Mouse (Mus musculus) limb, embryonic 13.5 days (tissue): ENCODE measurements around the gene Syngr1. TPM values are rescaled to one million over a fixed set of nuclear protein-coding genes. Genes with fewer than 3 reads are reported as not detected.
A peak's percentile ranks its signal among the peaks of the same experiment; 100 is the strongest.
"Not testable (repeated sequence)": the region's sequence is repeated elsewhere in the genome, so short reads cannot be mapped to it uniquely, and the experiment has no call there.

ENCODE experiments used
- ATAC-seq: fragments of 200-750 bp; cut with Nextera tagmentation; 2 replicates; pipeline ENCODE4 v1.8.0; 2017; ENCODE audit warnings: low read depth, moderate number of reproducible peaks, moderate TSS enrichment; ENCODE audit not compliant: low FRiP score
- H3K27ac ChIP-seq: fragments of 300-500 bp; sonication (generic); 2 replicates; pipeline ENCODE4 v1.5.1; 2015; ENCODE audit warnings: inconsistent platforms, mild to moderate bottlenecking, moderate library complexity
- H3K27me3 ChIP-seq: fragments of 300-500 bp; sonication (generic); 2 replicates; pipeline ENCODE4 v1.6.1; 2015; ENCODE audit warnings: mild to moderate bottlenecking, inconsistent platforms
- H3K36me3 ChIP-seq: fragments of 300-500 bp; sonication (generic); 2 replicates; pipeline ENCODE4 v1.6.1; 2015; ENCODE audit warnings: inconsistent platforms, mild to moderate bottlenecking, moderate library complexity
- H3K4me1 ChIP-seq: fragments of 300-500 bp; sonication (generic); 2 replicates; pipeline ENCODE4 v1.6.1; 2015; ENCODE audit warnings: inconsistent platforms
- H3K4me2 ChIP-seq: fragments of 300-500 bp; sonication (generic); replicated peaks from 2 replicates; pipeline ENCODE4 v1.6.1; 2015; ENCODE audit warnings: inconsistent platforms, mild to moderate bottlenecking, moderate library complexity
- H3K4me3 ChIP-seq: fragments of 300-500 bp; sonication (generic); 2 replicates; pipeline ENCODE4 v1.5.1; 2015; ENCODE audit warnings: moderate library complexity, mild to moderate bottlenecking, inconsistent platforms
- H3K9ac ChIP-seq: fragments of 300-500 bp; sonication (generic); 2 replicates; pipeline ENCODE4 v1.6.1; 2015; ENCODE audit warnings: mild to moderate bottlenecking, inconsistent platforms
- H3K9me3 ChIP-seq: fragments of 300-500 bp; sonication (generic); 2 replicates; pipeline ENCODE4 v1.6.1; 2016; ENCODE audit warnings: inconsistent platforms
- WGBS: fragments of 180-500 bp; shearing (Covaris S2); methylation state at CpG from one replicate; pipeline ENCODE4 v1.1.7; 2015; 5-methylcytosine and 5-hydroxymethylcytosine counted together
- polyA plus RNA-seq: library from polyadenylated mRNA; unstranded; fragments of >200 nt; fragmentation: Nextera tagmentation; extraction: Ambion mirVana; gene quantifications from 2 replicates; pipeline ENCODE4 v1.2.1, GENCODE M21; 2015

Gene Syngr1
- polyA plus RNA-seq, 1 experiment from 2014 or later = 5.6 TPM

- H3K36me3 ChIP-seq = no peaks in the 10 kb centered on the region
- H3K9me3 ChIP-seq = 0 out of 2 replicates have a peak, but pooled peaks cover 5% of the 10 kb centered on the region
- WGBS = 76% methylated on average over 12 of the region's 12 CpGs
- H3K27me3 ChIP-seq = no peaks in the 10 kb centered on the region
- H3K27ac ChIP-seq = no peak overlapping the region
- no peak for ATAC-seq
- no peak overlapping the region for H3K4me2 ChIP-seq
- H3K4me3 ChIP-seq = no peak overlapping the region
- H3K9ac ChIP-seq = no peak overlapping the region
- no peaks in the 10 kb centered on the region for H3K4me1 ChIP-seq
These were observed 20.3 kb downstream of the Syngr1 start for GRCm38 (mm10) chr15:80111436-80111835.

- no peak overlapping the region for H3K4me2 ChIP-seq
- H3K4me3 ChIP-seq = no peak overlapping the region
- H3K27me3 ChIP-seq = no peaks in the 10 kb centered on the region
- H3K27ac ChIP-seq = no peak overlapping the region
- 0 out of 2 replicates have a peak, but pooled peaks cover 5% of the 10 kb centered on the region for H3K9me3 ChIP-seq
- H3K4me1 ChIP-seq = no peaks in the 10 kb centered on the region
- H3K9ac ChIP-seq = no peak overlapping the region
- no peak for ATAC-seq
- WGBS = 52% methylated on average over 2 of the region's 2 CpGs
- no peaks in the 10 kb centered on the region for H3K36me3 ChIP-seq
These were observed 21.4 kb downstream of the Syngr1 start for GRCm38 (mm10) chr15:80112499-80112898.

- 91% methylated on average over 7 of the region's 7 CpGs for WGBS
- Histone ChIP-seq H3K4me2 (no peak overlapping the region), H3K4me3 (no peak overlapping the region), H3K4me1 (no peaks in the 10 kb centered on the region), H3K27me3 (no peaks in the 10 kb centered on the region), H3K27ac (no peak overlapping the region), H3K9me3 (0 out of 2 replicates have a peak, but pooled peaks cover 5% of the 10 kb centered on the region), H3K9ac (no peak overlapping the region), H3K36me3 (no peaks in the 10 kb centered on the region)
- no peak for ATAC-seq
These were observed 23.3 kb downstream of the Syngr1 start for GRCm38 (mm10) chr15:80114414-80114813.

- peak overlapping the region; percentile 21 for H3K4me2 ChIP-seq
- 62% methylated on average over 5 of the region's 5 CpGs for WGBS
- no peaks in the 10 kb centered on the region for H3K27me3 ChIP-seq
- no peak overlapping the region for H3K27ac ChIP-seq
- H3K9me3 ChIP-seq = 0 out of 2 replicates have a peak, but pooled peaks cover 5% of the 10 kb centered on the region
- no peaks in the 10 kb centered on the region for H3K4me1 ChIP-seq
- ATAC-seq = no peak
- H3K4me3 ChIP-seq = 0 out of 2 replicates have a peak overlapping the region, but pooled peaks have one; percentile 7
- no peaks in the 10 kb centered on the region for H3K36me3 ChIP-seq
- H3K9ac ChIP-seq = no peak overlapping the region
These were observed 24.1 kb downstream of the Syngr1 start for GRCm38 (mm10) chr15:80115256-80115655.

- Histone ChIP-seq H3K9me3 (0 out of 2 replicates have a peak, but pooled peaks cover 5% of the 10 kb centered on the region), H3K4me1 (no peaks in the 10 kb centered on the region), H3K27me3 (no peaks in the 10 kb centered on the region), H3K9ac (no peak overlapping the region), H3K4me3 (no peak overlapping the region), H3K36me3 (no peaks in the 10 kb centered on the region), H3K27ac (no peak overlapping the region), H3K4me2 (peak overlapping the region; percentile 21)
- WGBS = 69% methylated on average over 13 of the region's 13 CpGs
- no peak for ATAC-seq
These were observed 25.0 kb downstream of the Syngr1 start for GRCm38 (mm10) chr15:80115866-80116794.

GRCm38 (mm10) chr15:80117154-80117553 lies 26.0 kb downstream of the Syngr1 start:
- Histone ChIP-seq H3K4me2 (no peak overlapping the region), H3K36me3 (no peaks in the 10 kb centered on the region), H3K9me3 (0 out of 2 replicates have a peak, but pooled peaks cover 5% of the 10 kb centered on the region), H3K9ac (no peak overlapping the region), H3K27ac (no peak overlapping the region), H3K27me3 (no peaks in the 10 kb centered on the region), H3K4me1 (no peaks in the 10 kb centered on the region), H3K4me3 (no peak overlapping the region)
- no peak; the same call in 1 of the 2 replicates for ATAC-seq
- WGBS = 56% methylated on average over 8 of the region's 8 CpGs

GRCm38 (mm10) chr15:80119076-80119475 lies 27.9 kb downstream of the Syngr1 start:
- no peak for ATAC-seq
- Histone ChIP-seq H3K9me3 (no peaks in the 10 kb centered on the region), H3K4me3 (no peak overlapping the region), H3K9ac (no peak overlapping the region), H3K27me3 (no peaks in the 10 kb centered on the region), H3K4me1 (no peaks in the 10 kb centered on the region), H3K36me3 (no peaks in the 10 kb centered on the region), H3K27ac (no peak overlapping the region), H3K4me2 (no peak overlapping the region)
- WGBS = 81% methylated on average over 6 of the region's 6 CpGs

- no peaks in the 10 kb centered on the region for H3K27me3 ChIP-seq
- H3K4me1 ChIP-seq = peaks cover 11% of the 10 kb centered on the region; the same call in 1 of the 2 replicates
- WGBS = 92% methylated on average over 9 of the region's 9 CpGs
- H3K4me2 ChIP-seq = no peak overlapping the region
- no peak overlapping the region for H3K9ac ChIP-seq
- H3K4me3 ChIP-seq = no peak overlapping the region
- no peak overlapping the region for H3K27ac ChIP-seq
- no peak for ATAC-seq
- H3K9me3 ChIP-seq = no peaks in the 10 kb centered on the region
- H3K36me3 ChIP-seq = no peaks in the 10 kb centered on the region
These were observed 30.7 kb downstream of the Syngr1 start for GRCm38 (mm10) chr15:80121721-80122325.

- not testable (repeated sequence) for H3K4me3 ChIP-seq, H3K9me3 ChIP-seq, H3K9ac ChIP-seq, H3K4me2 ChIP-seq, H3K36me3 ChIP-seq, H3K27me3 ChIP-seq, ATAC-seq, H3K27ac ChIP-seq
- peaks cover 11% of the 10 kb centered on the region; the same call in 1 of the 2 replicates for H3K4me1 ChIP-seq
- 88% methylated on average over 6 of the region's 6 CpGs for WGBS
These were observed 31.3 kb downstream of the Syngr1 start for GRCm38 (mm10) chr15:80122431-80122830.

- Histone ChIP-seq H3K9me3 (no peaks in the 10 kb centered on the region), H3K36me3 (no peaks in the 10 kb centered on the region), H3K4me1 (peaks cover 11% of the 10 kb centered on the region; the same call in 1 of the 2 replicates), H3K27me3 (no peaks in the 10 kb centered on the region), H3K4me3 (no peak overlapping the region), H3K27ac (peak overlapping the region; percentile 58), H3K4me2 (no peak overlapping the region), H3K9ac (no peak overlapping the region)
- WGBS = 82% methylated on average over 4 of the region's 4 CpGs
- ATAC-seq = no peak
These were observed 33.5 kb downstream of the Syngr1 start for GRCm38 (mm10) chr15:80124651-80125050.

- no peak for ATAC-seq
- H3K4me3 ChIP-seq = no peak overlapping the region
- no peak overlapping the region for H3K27ac ChIP-seq
- H3K4me1 ChIP-seq = peaks cover 11% of the 10 kb centered on the region; the same call in 1 of the 2 replicates
- H3K36me3 ChIP-seq = no peaks in the 10 kb centered on the region
- no peak overlapping the region for H3K9ac ChIP-seq
- no peak overlapping the region for H3K4me2 ChIP-seq
- H3K27me3 ChIP-seq = no peaks in the 10 kb centered on the region
- 52% methylated on average over 1 of the region's 1 CpGs for WGBS
- H3K9me3 ChIP-seq = no peaks in the 10 kb centered on the region
These were observed 36.1 kb downstream of the Syngr1 start for GRCm38 (mm10) chr15:80127191-80127590.

GRCm38 (mm10) chr15:80129982-80130381 lies 38.8 kb downstream of the Syngr1 start:
- Histone ChIP-seq H3K4me3 (no peak overlapping the region), H3K27me3 (no peaks in the 10 kb centered on the region), H3K9ac (no peak overlapping the region), H3K4me2 (no peak overlapping the region), H3K4me1 (peaks cover 22% of the 10 kb centered on the region), H3K9me3 (no peaks in the 10 kb centered on the region), H3K36me3 (0 out of 2 replicates have a peak, but pooled peaks cover 3% of the 10 kb centered on the region), H3K27ac (no peak overlapping the region)
- 87% methylated on average over 6 of the region's 6 CpGs for WGBS
- ATAC-seq = no peak
